Mouse (Mus musculus) heart, embryonic 11.5 days (tissue): ENCODE results near the gene Tll1. TPM values are rescaled to one million over a fixed set of nuclear protein-coding genes. Genes with fewer than 3 reads are reported as not detected.

Experiments
- ATAC-seq: fragments of 200-750 bp; cut with Nextera tagmentation; replicated peaks from 2 replicates; pipeline ENCODE4 v1.8.0; 2017; ENCODE audit warnings: moderate library complexity; ENCODE audit not compliant: insufficient number of reproducible peaks, low FRiP score, low TSS enrichment
- H3K27ac ChIP-seq: fragments of 300-500 bp; sonication (generic); 2 replicates; pipeline ENCODE4 v1.5.1; 2014; ENCODE audit warnings: mild to moderate bottlenecking, low read depth, low read length
- H3K27me3 ChIP-seq: fragments of 300-500 bp; sonication (generic); 2 replicates; pipeline ENCODE4 v1.6.1; 2014; ENCODE audit warnings: mild to moderate bottlenecking, low read length, mixed read lengths; ENCODE audit not compliant: control insufficient read depth, insufficient read depth
- H3K36me3 ChIP-seq: fragments of 300-500 bp; sonication (generic); 2 replicates; pipeline ENCODE4 v1.6.1; 2014; ENCODE audit warnings: mild to moderate bottlenecking, low read length, moderate library complexity, mixed read lengths; ENCODE audit not compliant: control insufficient read depth, insufficient read depth
- H3K4me1 ChIP-seq: fragments of 300-500 bp; sonication (generic); 2 replicates; pipeline ENCODE4 v1.6.1; 2014; ENCODE audit warnings: low read length; ENCODE audit not compliant: control insufficient read depth, insufficient read depth
- H3K4me2 ChIP-seq: fragments of 300-500 bp; sonication (generic); 2 replicates; pipeline ENCODE4 v1.6.1; 2014; ENCODE audit warnings: mild to moderate bottlenecking, moderate library complexity
- H3K4me3 ChIP-seq: fragments of 300-500 bp; sonication (generic); 2 replicates; pipeline ENCODE4 v1.5.1; 2014; ENCODE audit warnings: low read depth, low read length
- H3K9ac ChIP-seq: fragments of 300-500 bp; sonication (generic); 2 replicates; pipeline ENCODE4 v1.6.1; 2014; ENCODE audit warnings: mild to moderate bottlenecking, low read depth, low read length, moderate library complexity
- H3K9me3 ChIP-seq: fragments of 300-500 bp; sonication (generic); replicated peaks from 2 replicates; pipeline ENCODE4 v1.6.1; 2016; ENCODE audit warnings: low read length; ENCODE audit not compliant: control insufficient read depth
- WGBS: fragments of 180-500 bp; shearing (Covaris S2); extraction: QIAGEN DNeasy Blood & Tissue Kit; methylation state at CpG from one replicate; pipeline ENCODE4 v1.1.7; 2014; ENCODE audit not compliant: insufficient replicate concordance; 5-methylcytosine and 5-hydroxymethylcytosine counted together
- polyA plus RNA-seq: library from polyadenylated mRNA; unstranded; fragments of >200 nt; fragmentation: Nextera tagmentation; extraction: Ambion mirVana; gene quantifications from 2 replicates; pipeline ENCODE4 v1.2.1, GENCODE M21; 2014

The Tll1 gene
- polyA plus RNA-seq, 1 experiment from 2014 or later = 1.5 TPM

- no peaks in the 10 kb centered on the region for H3K27me3 ChIP-seq
- no peak overlapping the region for H3K4me2 ChIP-seq
- no peak overlapping the region for H3K9ac ChIP-seq
- no peaks in the 10 kb centered on the region for H3K4me1 ChIP-seq
- WGBS = 65% methylated on average over 9 of the region's 9 CpGs
- no peak for ATAC-seq
- no peaks in the 10 kb centered on the region for H3K9me3 ChIP-seq
- no peaks in the 10 kb centered on the region for H3K36me3 ChIP-seq
- no peak overlapping the region for H3K4me3 ChIP-seq
- no peak overlapping the region for H3K27ac ChIP-seq
Observed at GRCm38 (mm10) chr8:64152899-64153891, 52.9 kb downstream of the Tll1 start.

- no peaks in the 10 kb centered on the region for H3K4me1 ChIP-seq
- H3K9ac ChIP-seq = no peak overlapping the region
- ATAC-seq = no peak
- H3K27ac ChIP-seq = no peak overlapping the region
- 76% methylated on average over 9 of the region's 9 CpGs for WGBS
- no peaks in the 10 kb centered on the region for H3K36me3 ChIP-seq
- no peaks in the 10 kb centered on the region for H3K27me3 ChIP-seq
- no peak overlapping the region for H3K4me2 ChIP-seq
- no peak overlapping the region for H3K4me3 ChIP-seq
- H3K9me3 ChIP-seq = no peaks in the 10 kb centered on the region
Observed at GRCm38 (mm10) chr8:64152216-64152804, 53.8 kb downstream of the Tll1 start.

- H3K4me3 ChIP-seq = no peak overlapping the region
- H3K9me3 ChIP-seq = no peaks in the 10 kb centered on the region
- WGBS = 81% methylated on average over 1 of the region's 1 CpGs
- no peak for ATAC-seq
- no peaks in the 10 kb centered on the region for H3K27me3 ChIP-seq
- H3K27ac ChIP-seq = no peak overlapping the region
- no peak overlapping the region for H3K4me2 ChIP-seq
- no peaks in the 10 kb centered on the region for H3K36me3 ChIP-seq
- H3K9ac ChIP-seq = no peak overlapping the region
- H3K4me1 ChIP-seq = no peaks in the 10 kb centered on the region
Observed at GRCm38 (mm10) chr8:64136593-64136992, 69.5 kb downstream of the Tll1 start.

- no peak overlapping the region for H3K27ac ChIP-seq
- WGBS = 68% methylated on average over 2 of the region's 2 CpGs
- no peak for ATAC-seq
- no peak overlapping the region for H3K9ac ChIP-seq
- no peak overlapping the region for H3K4me3 ChIP-seq
- no peaks in the 10 kb centered on the region for H3K4me1 ChIP-seq
- H3K36me3 ChIP-seq = no peaks in the 10 kb centered on the region
- H3K9me3 ChIP-seq = no peaks in the 10 kb centered on the region
- no peak overlapping the region for H3K4me2 ChIP-seq
- H3K27me3 ChIP-seq = no peaks in the 10 kb centered on the region
Observed at GRCm38 (mm10) chr8:64107190-64107589, 98.9 kb downstream of the Tll1 start.

- H3K27me3 ChIP-seq = no peaks in the 10 kb centered on the region
- no peak overlapping the region for H3K27ac ChIP-seq
- no peak overlapping the region for H3K4me3 ChIP-seq
- no peaks in the 10 kb centered on the region for H3K36me3 ChIP-seq
- H3K4me2 ChIP-seq = no peak overlapping the region
- no peak overlapping the region for H3K9ac ChIP-seq
- no peaks in the 10 kb centered on the region for H3K4me1 ChIP-seq
- WGBS = 61% methylated on average over 2 of the region's 2 CpGs
- H3K9me3 ChIP-seq = no peaks in the 10 kb centered on the region
- ATAC-seq = no peak
Observed at GRCm38 (mm10) chr8:64073396-64073795, 132.7 kb downstream of the Tll1 start.

- H3K9me3 ChIP-seq = no peaks in the 10 kb centered on the region
- no peaks in the 10 kb centered on the region for H3K27me3 ChIP-seq
- no peak overlapping the region for H3K4me3 ChIP-seq
- H3K4me1 ChIP-seq = no peaks in the 10 kb centered on the region
- no peak overlapping the region for H3K4me2 ChIP-seq
- H3K36me3 ChIP-seq = no peaks in the 10 kb centered on the region
- no peak overlapping the region for H3K27ac ChIP-seq
- ATAC-seq = no peak
- no peak overlapping the region for H3K9ac ChIP-seq
- WGBS = 51% methylated on average over 2 of the region's 2 CpGs
Observed at GRCm38 (mm10) chr8:64059867-64060266, 146.2 kb downstream of the Tll1 start.

GRCm38 (mm10) chr8:64057571-64057970 is 148.5 kb downstream of the Tll1 start:
- Histone ChIP-seq H3K9me3 (no peaks in the 10 kb centered on the region), H3K4me1 (no peaks in the 10 kb centered on the region), H3K36me3 (no peaks in the 10 kb centered on the region), H3K27ac (no peak overlapping the region), H3K27me3 (no peaks in the 10 kb centered on the region), H3K4me2 (no peak overlapping the region), H3K4me3 (no peak overlapping the region), H3K9ac (no peak overlapping the region)
- no peak for ATAC-seq
- 75% methylated on average over 4 of the region's 4 CpGs for WGBS

GRCm38 (mm10) chr8:64048556-64048955 is 157.5 kb downstream of the Tll1 start:
- no peak overlapping the region for H3K27ac ChIP-seq
- no peak for ATAC-seq
- no peaks in the 10 kb centered on the region for H3K36me3 ChIP-seq
- no peaks in the 10 kb centered on the region for H3K4me1 ChIP-seq
- 85% methylated on average over 3 of the region's 3 CpGs for WGBS
- no peak overlapping the region for H3K9ac ChIP-seq
- no peaks in the 10 kb centered on the region for H3K9me3 ChIP-seq
- H3K27me3 ChIP-seq = no peaks in the 10 kb centered on the region
- H3K4me2 ChIP-seq = no peak overlapping the region
- no peak overlapping the region for H3K4me3 ChIP-seq
